21 mouse cellular contexts compared by ENCODE assay signal in the genomic region with DNA sequence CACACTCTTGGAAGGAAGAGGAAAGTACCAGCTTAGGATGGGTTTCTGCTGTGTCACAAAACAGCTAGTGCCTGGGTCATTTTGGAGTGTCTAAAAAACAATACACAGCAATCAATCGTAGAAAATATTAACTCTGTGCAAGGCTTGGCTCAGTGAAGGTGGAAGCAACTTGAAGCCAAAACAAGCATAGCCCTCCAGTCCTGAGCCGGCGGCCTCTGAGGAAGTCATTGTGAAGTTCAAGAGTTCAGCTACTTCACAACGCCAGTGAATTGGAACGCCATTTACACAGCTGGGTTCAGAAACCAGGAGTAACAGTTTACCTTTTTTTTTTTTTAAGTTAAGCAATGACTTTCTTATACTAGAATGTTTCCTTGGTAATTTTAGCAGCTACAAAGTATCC.
DNase-seq lines count a peak whose midpoint lies in the region; ATAC-seq lines count a peak whose summit lies in the region.
"Had no signal": no experiment of that assay in that cellular context is flagged by ENCODE, and none has a peak within 500 bp of the region (broad histone marks: within the 10 kb centered on the region; RNA-seq: fewer than 3 reads in every experiment).

No protein-coding gene starts in this region.

- H3K27me3 ChIP-seq in heart, embryonic 15.5 days = no peaks in the 10 kb centered on the region
- H3K27me3 ChIP-seq in heart, embryonic 10.5 days (ENCODE audit: insufficient read depth, poor library complexity, severe bottlenecking) = no peaks in the 10 kb centered on the region
- H3K27me3 ChIP-seq: forebrain, embryonic 13.5 days; megakaryocyte, embryonic 14.5 days; midbrain, embryonic 15.5 days had no signal

- H3K27ac ChIP-seq in heart, embryonic 15.5 days = peak overlapping the region; percentile 45; the same call in 1 of the 2 replicates
- H3K27ac ChIP-seq in heart, embryonic 10.5 days = no peak overlapping the region
- H3K27ac ChIP-seq: embryonic facial prominence, embryonic 10.5 days; forebrain, embryonic 13.5 days; hindbrain, embryonic 10.5 days; limb, embryonic 10.5 days; liver, embryonic 14.5 days; midbrain, embryonic 15.5 days; stomach, postnatal 0 days had no signal

- H3K36me3 ChIP-seq in heart, embryonic 15.5 days = no peaks in the 10 kb centered on the region
- H3K36me3 ChIP-seq in heart, embryonic 10.5 days = no peaks in the 10 kb centered on the region
- H3K36me3 ChIP-seq: embryonic facial prominence, embryonic 10.5 days; hindbrain, embryonic 10.5 days; limb, embryonic 10.5 days; midbrain, embryonic 15.5 days had no signal

- no peak overlapping the region for H3K4me3 ChIP-seq in heart, embryonic 15.5 days
- H3K4me3 ChIP-seq in heart, embryonic 10.5 days = no peak overlapping the region
- H3K4me3 ChIP-seq: embryonic facial prominence, embryonic 10.5 days; forebrain, embryonic 13.5 days; hindbrain, embryonic 10.5 days; limb, embryonic 10.5 days; megakaryocyte, embryonic 14.5 days; midbrain, embryonic 15.5 days had no signal

- H3K4me1 ChIP-seq in heart, embryonic 15.5 days (replicated peaks) = peaks cover 69% of the 10 kb centered on the region
- peaks cover 51% of the 10 kb centered on the region for H3K4me1 ChIP-seq in heart, embryonic 10.5 days

- no peak overlapping the region for H3K9ac ChIP-seq in heart, embryonic 15.5 days
- H3K9ac ChIP-seq: forebrain, embryonic 13.5 days; liver, embryonic 14.5 days; midbrain, embryonic 15.5 days had no signal

- 59% methylated on average over 5 of the region's 5 CpGs for WGBS in heart, embryonic 15.5 days
- WGBS in heart, embryonic 10.5 days = 77% methylated on average over 5 of the region's 5 CpGs

- no peak overlapping the region for H3K4me2 ChIP-seq in heart, embryonic 15.5 days
- H3K4me2 ChIP-seq: forebrain, embryonic 13.5 days; midbrain, embryonic 15.5 days had no signal

- ATAC-seq in heart, embryonic 15.5 days (replicated peaks; ENCODE audit: insufficient number of reproducible peaks, insufficient read depth, low FRiP score, low read depth) = no peak
- no peak for ATAC-seq in cerebellum, adult (ENCODE audit: insufficient number of reproducible peaks, low FRiP score, low TSS enrichment)
- ATAC-seq: forebrain, embryonic 13.5 days; midbrain, embryonic 15.5 days had no signal

- DNase-seq in heart, embryonic 10.5 days (ENCODE audit: low spot score) = no peak
- DNase-seq in A20 (ENCODE audit: low read depth, low spot score) = peak; percentile 46
- DNase-seq in kidney, adult 9 months = peak; percentile 88
- peak; percentile 70 to 82 for DNase-seq in kidney, postnatal 36 days
- DNase-seq in layer of hippocampus, postnatal 10 days (ENCODE audit: low spot score in 2 of 2) = no peak
- no peak for DNase-seq in retina, postnatal 1 day
- DNase-seq: adrenal gland, adult 8-10 months; cerebellum, adult 18-20 months; layer of hippocampus, postnatal 36 days; right cerebral cortex, adult 18-20 months; thymus, postnatal 25 days had no signal

- H3K9me3 ChIP-seq in heart, embryonic 15.5 days (replicated peaks) = no peaks in the 10 kb centered on the region
- H3K9me3 ChIP-seq in heart, embryonic 10.5 days = no peaks in the 10 kb centered on the region
- H3K9me3 ChIP-seq: embryonic facial prominence, embryonic 10.5 days; forebrain, embryonic 13.5 days; hindbrain, embryonic 10.5 days; limb, embryonic 10.5 days; megakaryocyte, embryonic 14.5 days; midbrain, embryonic 15.5 days had no signal

Comparison
In these comparisons a context has a peak if more than half of its experiments do, and no peak if none do; other contexts are left out.
1. DNase-seq: peak in A20 (single experiment), kidney, adult 9 months (single experiment) and kidney, postnatal 36 days (2 of 2); none in heart, embryonic 10.5 days (single experiment), layer of hippocampus, postnatal 10 days (0 of 2) and retina, postnatal 1 day (single experiment).